Mouse (Mus musculus) lung, postnatal 0 days (tissue): Measurements from ENCODE around the gene Gm28372.

Experiments
- CTCF ChIP-seq: IDR thresholded peaks from 2 replicates; pipeline ENCODE4 v1.5.1; 2016; ENCODE audit warnings: antibody characterized with exemption, mild to moderate bottlenecking
- EP300 ChIP-seq: IDR thresholded peaks from 2 replicates; pipeline ENCODE4 v1.6.1; 2016; ENCODE audit warnings: antibody characterized with exemption, mild to moderate bottlenecking, control low read depth

DNA sequence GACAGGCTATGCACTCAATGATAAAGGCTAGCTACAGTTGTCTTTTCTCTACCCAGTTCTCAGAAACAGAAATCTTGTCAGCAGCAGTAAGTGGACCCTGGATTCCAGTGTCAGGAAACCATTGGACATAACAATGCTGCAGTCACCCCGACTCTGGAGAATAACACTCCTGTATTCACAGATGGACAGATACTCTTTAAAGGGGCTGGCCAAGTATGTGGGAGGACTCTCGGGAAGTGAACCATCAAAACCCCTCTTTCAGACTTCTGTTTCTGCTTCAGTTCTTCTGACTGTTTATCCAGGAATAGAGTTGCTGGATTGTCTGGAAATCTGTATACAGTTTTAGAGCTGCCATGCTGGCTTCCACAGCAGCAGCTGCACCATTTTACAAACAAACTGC is 24.8 kb downstream of the Gm28372 start:
- no peak for TF ChIP-seq CTCF
- TF ChIP-seq EP300 = no peak
